Mouse (Mus musculus) neural tube, embryonic 10.5 days (tissue): Measurements from ENCODE around the gene Cep83.

Source experiments
- DNase-seq: peaks from one replicate; pipeline ENCODE4 v3.0.0-alpha.2; 2017; ENCODE audit warnings: low spot score; ENCODE audit errors: extremely low spot score

Cep83 gene

GRCm38 (mm10) chr10:94825951-94826350 lies 137.5 kb downstream of the Cep83 start:
- DNase-seq, result no peak

DNA sequence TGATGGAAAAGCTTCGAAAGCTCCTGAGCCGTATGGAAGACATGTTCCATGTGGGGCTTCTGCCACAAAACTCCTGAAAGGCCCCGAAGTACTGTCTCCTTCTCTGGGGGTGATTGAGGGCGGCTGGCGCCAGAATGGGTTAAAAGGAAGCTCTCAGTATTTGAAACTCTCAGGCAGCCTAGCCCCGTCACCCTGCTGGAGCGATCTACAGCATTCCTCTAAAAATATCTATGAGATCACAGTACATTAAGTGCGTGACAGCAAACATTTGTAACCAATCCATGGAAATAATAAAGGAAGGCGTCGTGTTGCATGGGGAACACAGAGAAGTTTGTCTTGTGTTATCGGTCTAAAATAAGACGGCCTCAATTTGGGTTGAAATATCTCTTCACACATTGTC lies 138.0 kb downstream of the Cep83 start:
- DNase-seq, result no peak

DNA sequence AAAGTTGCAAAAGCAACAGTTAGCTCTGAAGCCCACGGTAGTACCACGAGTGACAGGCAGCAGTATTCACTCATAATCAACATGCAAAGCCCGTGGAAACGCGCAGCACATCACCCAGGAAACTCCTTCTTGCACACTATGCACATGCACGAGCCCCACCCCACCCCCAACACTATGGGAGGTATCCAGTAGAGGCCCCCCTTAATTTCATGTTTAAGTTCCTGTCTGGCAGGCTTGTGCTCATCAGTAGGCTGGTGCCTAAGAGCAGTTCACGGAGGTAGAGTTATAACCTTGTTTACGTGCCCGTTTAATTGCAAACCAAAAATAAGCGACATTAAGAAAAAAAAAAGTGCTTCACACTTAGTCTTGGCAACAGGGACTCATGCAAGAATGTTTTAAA lies 138.9 kb downstream of the Cep83 start:
- no peak for DNase-seq

DNA sequence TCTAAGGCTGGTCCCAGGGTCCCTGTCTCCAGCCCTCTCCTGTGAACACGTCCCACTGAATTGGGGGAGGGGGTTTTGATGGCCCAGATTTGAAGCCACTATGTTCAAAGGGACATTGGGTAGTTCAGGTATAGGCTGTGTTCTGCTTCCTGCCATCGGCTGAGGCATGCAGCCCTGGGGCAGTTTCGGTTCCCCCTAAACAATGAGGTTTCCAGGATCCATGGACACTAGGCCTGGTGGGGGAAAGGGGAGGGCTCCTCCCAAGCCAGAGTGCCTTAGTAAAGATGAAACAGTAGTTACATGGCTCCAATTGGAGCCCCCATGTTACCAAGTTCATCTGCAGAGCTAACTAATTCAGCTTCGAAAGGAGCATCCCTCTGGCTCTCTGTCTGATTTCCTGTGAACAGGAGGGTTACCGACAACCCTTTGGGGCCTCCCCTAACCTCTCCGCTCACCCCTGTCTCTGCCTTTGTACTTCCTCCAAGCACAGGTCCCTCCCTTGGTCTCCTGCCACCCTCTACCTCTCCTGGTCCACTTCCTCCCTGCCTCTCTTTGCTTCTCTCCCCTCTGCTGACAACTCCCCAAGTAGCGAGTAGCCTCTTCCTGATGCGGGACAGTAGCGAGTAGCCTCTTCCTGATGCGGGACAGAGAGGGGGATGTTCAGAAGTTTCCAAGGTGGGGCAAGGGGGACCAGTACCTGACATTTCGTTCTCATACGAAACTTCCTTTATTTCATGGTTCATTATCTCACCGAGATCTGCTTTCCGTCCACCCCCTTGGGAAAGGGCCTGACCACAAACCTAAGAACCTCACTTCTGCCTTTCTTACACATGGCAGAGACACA lies 139.7 kb downstream of the Cep83 start:
- no peak for DNase-seq

GRCm38 (mm10) chr10:94828734-94829230 lies 140.3 kb downstream of the Cep83 start:
- DNase-seq, result no peak

DNA sequence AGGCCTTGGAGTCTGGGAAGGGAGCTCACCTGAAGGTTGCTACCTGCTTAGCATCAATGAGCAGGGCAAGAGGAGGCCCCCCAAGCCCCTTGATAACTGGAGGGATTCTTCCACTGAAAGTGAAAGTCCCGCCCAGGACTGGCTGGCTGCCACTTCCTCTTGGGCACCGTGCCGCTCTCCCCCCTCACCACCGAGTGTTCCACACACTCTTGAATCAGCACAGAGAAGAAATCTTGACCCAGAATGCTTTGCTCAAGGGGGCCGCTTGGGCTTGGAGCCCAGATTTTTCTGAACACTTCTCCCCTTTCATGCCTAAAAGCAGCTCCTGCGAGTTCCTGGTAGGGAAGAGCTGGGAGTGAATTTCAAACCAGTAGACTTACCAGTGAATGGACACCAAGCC lies 141.0 kb downstream of the Cep83 start:
- no peak for DNase-seq

GRCm38 (mm10) chr10:94835874-94836273 lies 147.4 kb downstream of the Cep83 start:
- DNase-seq, result no peak
